Mouse (Mus musculus) stomach, adult 2 months (tissue): Measurements from ENCODE around the gene Slc22a28. TPM values are rescaled to one million over a fixed set of nuclear protein-coding genes. Genes with fewer than 3 reads are reported as not detected.

Experiments used
- polyA plus RNA-seq: library from polyadenylated mRNA; depleted of rRNA; stranded (reverse); fragments of >200 nt; gene quantifications from 2 replicates; pipeline ENCODE4 v1.2.3, GENCODE M21; 2012; rRNA removed

The Slc22a28 gene
- polyA plus RNA-seq, result not detected in 2 replicates

GRCm38 (mm10) chr19:8131881-8132280, at the start of gene Slc22a28:
TSS of gene Slc22a28 (minus strand) at chr19:8131982.

Other genes starting within 250 kb of the Slc22a28 start
- not detected in 2 replicates for gene Slc22a27, start 166.0 kb downstream of the Slc22a28 start, polyA plus RNA-seq
- gene Slc22a29, start 86.9 kb upstream of the Slc22a28 start, polyA plus RNA-seq, result 0.10 TPM in 1 of 2 replicates, not detected in the other